Mouse (Mus musculus) kidney, adult 2 months (tissue): ENCODE measurements around the gene Chkb.

Experiments used
- CTCF ChIP-seq: fragments of 200-500 bp; conservative IDR thresholded peaks from 2 replicates; pipeline ENCODE4 v1.5.1; 2011; ENCODE audit warnings: low read depth, mild to moderate bottlenecking, control low read depth, low read length, moderate library complexity, mixed read lengths; ENCODE audit not compliant: insufficient read depth, insufficient read length
- POLR2A ChIP-seq: fragments of 200-500 bp; IDR thresholded peaks from one replicate; pipeline ENCODE4 v1.6.1; 2011; ENCODE audit warnings: low read depth, low read length, control low read depth

DNA sequence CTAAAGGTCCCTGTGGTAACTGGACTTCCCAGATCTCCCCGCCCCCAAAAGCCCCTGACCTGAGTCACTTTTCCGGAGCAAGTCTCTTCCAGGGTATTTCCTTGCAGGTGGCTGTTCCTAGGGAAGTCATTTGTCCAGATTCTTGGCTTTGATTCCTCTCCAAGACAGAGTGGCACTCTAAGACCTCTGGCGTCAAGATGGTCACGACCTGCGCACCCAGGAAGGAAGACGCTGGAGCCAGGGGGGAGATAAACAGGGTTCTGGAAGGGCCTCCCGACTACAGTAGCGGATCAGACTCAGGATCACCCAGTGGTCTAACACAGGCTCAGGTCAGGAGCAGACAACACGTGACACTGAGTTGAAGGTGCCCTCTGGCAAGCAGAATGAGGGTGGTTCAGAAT, 47.4 kb upstream of the Chkb start, which contains the start of gene Arsa:
- TF ChIP-seq POLR2A: no peak
- no peak for TF ChIP-seq CTCF
